Mouse (Mus musculus) colon, adult 2 months (tissue): ENCODE measurements around the gene S100a16. TPM values are rescaled to one million over a fixed set of nuclear protein-coding genes. Genes with fewer than 3 reads are reported as not detected.

Source experiments
- polyA plus RNA-seq: library from polyadenylated mRNA; depleted of rRNA; stranded (reverse); fragments of >200 nt; gene quantifications from 2 replicates; pipeline ENCODE4 v1.2.3, GENCODE M21; 2012; rRNA removed

S100a16 gene
- 267 and 284 TPM in 2 replicates for polyA plus RNA-seq

GRCm38 (mm10) chr3:90537141-90537904, at the start of gene S100a16:
TSS of gene S100a16 (plus strand) at chr3:90537254.

DNA sequence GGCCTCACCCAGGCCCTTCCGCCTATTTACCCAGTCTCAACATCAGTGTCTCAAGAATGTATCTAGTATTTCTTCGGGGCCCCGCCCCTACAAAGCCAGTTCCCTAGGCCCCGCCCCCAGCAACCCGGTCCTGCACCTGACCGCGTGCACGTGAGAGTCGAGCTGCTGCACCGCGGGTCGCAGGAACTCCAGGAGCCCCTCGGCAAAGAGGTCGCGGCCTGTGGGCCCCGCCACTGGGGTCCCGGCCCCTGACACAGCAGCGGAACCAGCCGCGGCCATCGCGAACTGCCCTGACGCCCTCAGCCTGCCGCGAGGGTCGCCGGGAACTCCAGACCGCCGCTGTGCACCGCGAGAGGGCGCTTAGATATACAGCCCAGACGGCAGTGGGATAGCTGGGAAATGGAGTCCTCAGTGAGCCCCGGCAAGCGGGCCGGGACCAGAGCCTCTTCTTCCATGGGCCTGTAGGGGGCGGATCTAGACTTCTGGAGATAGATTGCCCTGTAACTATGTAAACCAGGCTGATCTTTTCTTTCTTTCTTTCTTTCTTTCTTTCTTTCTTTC, 46.3 kb upstream of the S100a16 start, which contains the start of gene Snapin:
TSS of gene Snapin (minus strand) at position 338 of the 561 bp plus-strand sequence.

GRCm38 (mm10) chr3:90508950-90509746, 27.9 kb upstream of the S100a16 start, which contains the start of gene Chtop:
TSS of gene Chtop (minus strand) at chr3:90509498.

GRCm38 (mm10) chr3:90513796-90514590, 23.1 kb upstream of the S100a16 start, which contains the start of the genes S100a1 and S100a13:
TSS of gene S100a1 (minus strand) at chr3:90514392.
TSS of gene S100a13 (plus strand) at chr3:90514435.

DNA sequence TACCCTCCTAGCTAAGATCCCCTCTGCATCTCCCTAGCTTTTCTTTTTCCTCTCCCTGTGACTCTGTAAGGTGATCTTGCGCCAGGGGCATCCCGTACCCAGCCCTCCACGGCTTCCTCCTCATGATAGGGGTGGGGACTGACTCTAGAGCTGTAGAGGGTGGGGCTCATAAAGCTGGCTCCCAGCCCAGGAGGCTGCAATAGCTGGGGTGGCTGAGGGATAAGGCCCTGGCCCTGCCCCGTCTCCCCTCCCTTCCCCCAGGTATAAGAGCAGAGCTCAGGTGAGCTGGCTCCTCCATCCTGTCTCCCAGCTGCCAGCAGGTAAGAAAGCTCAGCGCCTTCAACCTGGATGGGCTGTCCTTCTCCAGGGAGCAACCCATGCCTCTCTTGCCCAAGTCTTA, 10.5 kb upstream of the S100a16 start, which contains the start of gene S100a14:
TSS of gene S100a14 (plus strand) at position 277 of the 400 bp plus-strand sequence.

DNA sequence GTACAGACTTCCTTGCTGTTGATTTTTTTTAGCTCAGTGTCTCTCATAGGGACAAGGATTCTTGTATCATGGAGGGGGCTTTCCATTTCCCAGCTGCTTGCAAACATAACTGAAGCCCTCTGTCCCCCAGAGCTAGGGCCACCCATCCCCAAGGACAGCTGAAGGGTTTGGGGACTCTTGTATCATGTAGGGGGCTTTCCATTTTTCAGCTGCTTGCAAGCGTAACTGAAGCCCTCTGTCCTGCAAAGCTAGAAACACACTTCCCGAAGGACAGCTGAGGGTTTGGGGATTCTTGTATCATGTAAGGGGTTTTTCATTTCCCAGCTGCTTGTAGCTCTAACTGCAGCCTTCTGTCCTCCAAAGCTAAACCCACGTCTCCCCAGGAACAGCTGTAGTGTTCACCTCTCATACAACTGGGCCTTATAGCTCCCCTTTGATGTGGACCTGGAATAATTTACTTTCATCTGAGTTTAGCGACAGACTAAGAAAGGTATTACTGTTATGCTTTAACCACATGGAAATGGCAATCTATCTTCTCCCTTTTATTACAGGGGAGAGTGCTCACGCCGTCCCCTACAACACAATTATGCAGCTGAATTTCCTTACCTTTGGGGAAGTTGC, 23.1 kb downstream of the S100a16 start, which contains the start of gene S100a3:
TSS of gene S100a3 (plus strand) at position 571 of the 621 bp plus-strand sequence.

GRCm38 (mm10) chr3:90589947-90590346, 52.9 kb downstream of the S100a16 start, which contains the start of gene S100a2:
TSS of gene S100a2 (plus strand) at chr3:90590247.

Other genes starting within 250 kb of the S100a16 start
- gene Gatad2b, start 244.1 kb upstream of the S100a16 start, polyA plus RNA-seq, result 12.9 and 16.4 TPM in 2 replicates
- 11.7 and 12.2 TPM in 2 replicates for gene Slc27a3, start 147.3 kb upstream of the S100a16 start, polyA plus RNA-seq
- gene Ints3, start 103.6 kb upstream of the S100a16 start, polyA plus RNA-seq, result 24.1 and 28.2 TPM in 2 replicates
- gene Npr1, start 71.4 kb upstream of the S100a16 start, polyA plus RNA-seq, result 7.2 and 7.4 TPM in 2 replicates
- 10.1 and 10.5 TPM in 2 replicates for gene Ilf2, start 61.1 kb upstream of the S100a16 start, polyA plus RNA-seq
- gene Snapin, start 46.2 kb upstream of the S100a16 start, polyA plus RNA-seq, result 14.8 and 15.0 TPM in 2 replicates
- gene Chtop, start 27.8 kb upstream of the S100a16 start, polyA plus RNA-seq, result 29.8 and 34.1 TPM in 2 replicates
- 199 and 230 TPM in 2 replicates for gene S100a1, start 22.9 kb upstream of the S100a16 start, polyA plus RNA-seq
- gene S100a13, start 22.8 kb upstream of the S100a16 start, polyA plus RNA-seq, result 61.5 and 65.1 TPM in 2 replicates
- 29.0 and 52.1 TPM in 2 replicates for gene S100a14, start 10.4 kb upstream of the S100a16 start, polyA plus RNA-seq
- gene S100a3, start 23.3 kb downstream of the S100a16 start, polyA plus RNA-seq, result 0.41 and 0.50 TPM in 2 replicates
- not detected in 2 replicates for gene S100a2, start 53.0 kb downstream of the S100a16 start, polyA plus RNA-seq
- gene Gm42674, start 64.7 kb downstream of the S100a16 start, polyA plus RNA-seq, result not detected in 2 replicates
- gene S100a4, start 66.5 kb downstream of the S100a16 start, polyA plus RNA-seq, result 10.2 and 12.3 TPM in 2 replicates
- gene S100a5, start 71.3 kb downstream of the S100a16 start, polyA plus RNA-seq, result not detected in 2 replicates
- 1,904 and 2,022 TPM in 2 replicates for gene S100a6, start 75.6 kb downstream of the S100a16 start, polyA plus RNA-seq
- gene S100a7a, start 116.8 kb downstream of the S100a16 start, polyA plus RNA-seq, result 0.54 and 0.59 TPM in 2 replicates
- gene S100a8, start 131.7 kb downstream of the S100a16 start, polyA plus RNA-seq, result not detected in 2 replicates
- 0.49 TPM in 1 of 2 replicates, not detected in the other for gene S100a9, start 158.5 kb downstream of the S100a16 start, polyA plus RNA-seq
- not detected in 2 replicates for gene Pglyrp4, start 189.7 kb downstream of the S100a16 start, polyA plus RNA-seq
- not detected in 2 replicates for gene Gm5849, start 240.6 kb downstream of the S100a16 start, polyA plus RNA-seq